Mouse (Mus musculus) liver, embryonic 11.5 days (tissue): ENCODE results near the gene Mgp. TPM values are rescaled to one million over a fixed set of nuclear protein-coding genes. Genes with fewer than 3 reads are reported as not detected.

ENCODE experiments used
- ATAC-seq: fragments of 200-750 bp; cut with Nextera tagmentation; replicated peaks from 2 replicates; pipeline ENCODE4 v1.8.0; 2017; ENCODE audit warnings: moderate number of reproducible peaks, mild to moderate bottlenecking, moderate TSS enrichment, moderate library complexity; ENCODE audit not compliant: low FRiP score
- DNase-seq: peaks from one replicate; pipeline ENCODE4 v3.0.0-alpha.2; 2017; ENCODE audit warnings: low spot score
- H3K27ac ChIP-seq: fragments of 300-500 bp; sonication (generic); 2 replicates; pipeline ENCODE4 v1.5.1; 2014; ENCODE audit warnings: mild to moderate bottlenecking, low read depth, low read length, control low read depth
- H3K27me3 ChIP-seq: fragments of 300-500 bp; sonication (generic); replicated peaks from 2 replicates; pipeline ENCODE4 v1.6.1; 2014; ENCODE audit warnings: low read length, mixed read lengths; ENCODE audit not compliant: control insufficient read depth, insufficient read depth
- H3K36me3 ChIP-seq: fragments of 300-500 bp; sonication (generic); 2 replicates; pipeline ENCODE4 v1.6.1; 2014; ENCODE audit warnings: mild to moderate bottlenecking, low read length, moderate library complexity, mixed read lengths; ENCODE audit not compliant: control insufficient read depth, insufficient read depth
- H3K4me1 ChIP-seq: fragments of 300-500 bp; sonication (generic); replicated peaks from 2 replicates; pipeline ENCODE4 v1.6.1; 2014; ENCODE audit warnings: low read length, mixed read lengths; ENCODE audit not compliant: control insufficient read depth, insufficient read depth
- H3K4me2 ChIP-seq: fragments of 300-500 bp; sonication (generic); 2 replicates; pipeline ENCODE4 v1.6.1; 2014; ENCODE audit warnings: mild to moderate bottlenecking, control low read depth, moderate library complexity
- H3K4me3 ChIP-seq: fragments of 300-500 bp; sonication (generic); 2 replicates; pipeline ENCODE4 v1.5.1; 2014; ENCODE audit warnings: low read depth, low read length, control low read depth
- H3K9ac ChIP-seq: fragments of 300-500 bp; sonication (generic); 2 replicates; pipeline ENCODE4 v1.6.1; 2014; ENCODE audit warnings: low read depth, low read length, control low read depth
- H3K9me3 ChIP-seq: fragments of 300-500 bp; sonication (generic); 2 replicates; pipeline ENCODE4 v1.6.1; 2016; ENCODE audit warnings: low read length, inconsistent platforms, mixed read lengths; ENCODE audit not compliant: control insufficient read depth
- WGBS: fragments of 180-500 bp; shearing (Covaris S2); extraction: QIAGEN DNeasy Blood & Tissue Kit; methylation state at CpG from one replicate; pipeline ENCODE4 v1.1.7; 2014; 5-methylcytosine and 5-hydroxymethylcytosine counted together
- polyA plus RNA-seq: library from polyadenylated mRNA; unstranded; fragments of >200 nt; fragmentation: Nextera tagmentation; extraction: Ambion mirVana; gene quantifications from 2 replicates; pipeline ENCODE4 v1.2.1, GENCODE M21; 2014

The Mgp gene
- polyA plus RNA-seq, 1 experiment from 2014 or later: 8.2 TPM

DNA sequence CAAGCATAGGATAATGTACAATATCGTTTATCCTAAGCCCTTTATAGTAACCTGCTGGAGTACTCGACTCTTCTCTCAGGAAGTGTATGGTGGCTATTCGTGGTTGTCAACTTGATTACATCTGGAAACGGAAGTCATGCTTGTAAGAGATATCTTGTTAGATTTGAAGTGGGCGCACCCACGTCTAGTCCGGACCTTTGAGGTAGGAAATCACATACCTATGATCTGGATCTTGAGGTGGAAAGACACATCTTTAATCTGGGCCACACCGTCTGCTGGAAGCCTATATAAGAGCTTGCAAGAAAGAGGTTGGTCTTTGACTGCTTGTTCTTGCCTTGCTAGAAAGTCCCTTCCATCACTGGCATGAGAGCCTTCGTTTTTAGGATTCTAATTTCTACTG lies 26.9 kb upstream of the Mgp start:
- Histone ChIP-seq H3K36me3 (no peaks in the 10 kb centered on the region), H3K9me3 (no peaks in the 10 kb centered on the region), H3K4me2 (no peak overlapping the region), H3K4me1 (no peaks in the 10 kb centered on the region; the same call in 1 of the 2 replicates), H3K4me3 (no peak overlapping the region), H3K27me3 (no peaks in the 10 kb centered on the region), H3K9ac (no peak overlapping the region), H3K27ac (no peak overlapping the region)
- WGBS: 53% methylated on average over 9 of the region's 9 CpGs
- DNase-seq (no peak), ATAC-seq (no peak)

DNA sequence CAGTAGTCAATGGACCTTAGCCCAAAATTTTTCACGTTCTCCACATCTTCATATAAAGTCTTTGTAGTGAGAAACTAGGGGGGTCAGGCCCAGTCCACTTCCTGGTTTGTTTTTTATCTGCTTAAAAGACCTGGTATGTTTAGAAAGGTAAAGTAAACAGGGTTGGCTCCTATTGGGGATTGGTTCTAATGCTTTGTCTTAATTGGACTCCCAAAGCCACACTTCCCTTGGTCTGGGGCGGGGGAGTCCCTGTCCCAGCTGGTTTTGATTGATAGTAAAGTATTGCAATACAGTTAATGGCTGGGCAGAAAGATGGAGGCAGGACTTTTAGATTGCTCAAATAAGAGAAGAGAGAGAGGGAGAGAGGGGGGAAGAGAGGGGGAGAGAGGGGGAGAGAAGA lies 25.4 kb upstream of the Mgp start:
- Histone ChIP-seq H3K9ac (no peak overlapping the region), H3K9me3 (no peaks in the 10 kb centered on the region), H3K36me3 (no peaks in the 10 kb centered on the region), H3K4me1 (no peaks in the 10 kb centered on the region; the same call in 1 of the 2 replicates), H3K27ac (no peak overlapping the region), H3K27me3 (no peaks in the 10 kb centered on the region), H3K4me2 (no peak overlapping the region), H3K4me3 (no peak overlapping the region)
- DNase-seq (no peak), ATAC-seq (peak; percentile 46; the same call in 1 of the 2 replicates)
- WGBS: 36% methylated on average over 2 of the region's 2 CpGs

DNA sequence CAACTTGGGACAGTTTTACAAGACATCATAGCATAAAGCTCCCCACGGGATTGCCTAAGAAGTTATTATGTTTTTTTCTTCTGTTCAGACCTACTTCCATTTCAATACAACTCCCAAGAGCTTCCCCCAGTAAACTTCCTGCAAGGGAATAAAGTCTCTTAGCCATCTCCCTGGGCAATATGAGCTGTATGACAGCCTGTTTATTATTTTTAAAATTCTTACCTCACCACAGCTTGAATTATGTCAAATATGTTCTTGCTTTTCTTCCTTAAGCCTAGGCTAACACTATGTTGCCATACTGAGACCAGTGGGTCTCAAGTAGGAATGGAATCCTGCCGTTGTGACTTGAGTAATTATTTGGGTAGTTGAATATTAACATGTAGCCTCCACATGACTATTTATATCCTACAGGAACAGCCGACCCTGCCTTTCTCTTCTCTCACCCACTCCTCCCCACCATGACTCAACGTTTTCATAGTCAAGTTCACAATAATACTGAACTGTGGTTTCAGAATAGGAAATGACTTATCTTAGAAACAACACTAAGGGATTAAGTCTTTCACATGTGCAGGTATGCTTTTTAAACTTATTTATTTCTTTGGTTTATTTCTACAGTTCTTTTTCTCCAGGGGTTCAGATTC lies 24.9 kb upstream of the Mgp start:
- Histone ChIP-seq H3K4me3 (no peak overlapping the region), H3K4me2 (no peak overlapping the region), H3K36me3 (no peaks in the 10 kb centered on the region), H3K9me3 (no peaks in the 10 kb centered on the region), H3K27ac (no peak overlapping the region), H3K9ac (no peak overlapping the region), H3K27me3 (no peaks in the 10 kb centered on the region), H3K4me1 (no peaks in the 10 kb centered on the region; the same call in 1 of the 2 replicates)
- WGBS: 35% methylated on average over 4 of the region's 4 CpGs
- no peak for DNase-seq
- no peak for ATAC-seq

DNA sequence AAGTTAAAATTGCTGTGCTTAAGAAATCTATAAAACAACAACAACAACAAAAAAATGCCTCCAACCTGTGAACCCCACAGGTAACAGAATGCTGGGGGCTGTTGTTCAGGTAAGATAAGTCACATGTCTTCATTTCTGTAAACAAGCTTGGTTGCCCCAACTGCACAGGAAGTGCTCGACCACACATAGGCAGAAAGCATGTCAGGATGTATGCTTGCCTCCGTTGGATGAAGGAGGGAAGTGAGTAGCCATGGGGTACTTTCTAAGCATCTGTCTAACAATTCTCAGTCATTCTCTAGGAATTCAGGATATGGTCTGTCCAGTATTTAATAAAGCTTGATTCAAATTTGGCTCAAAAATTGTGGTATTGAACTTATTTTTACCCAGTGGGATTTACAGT lies 23.3 kb upstream of the Mgp start:
- H3K27me3 ChIP-seq: no peaks in the 10 kb centered on the region
- DNase-seq: no peak
- no peak overlapping the region for H3K4me2 ChIP-seq
- no peaks in the 10 kb centered on the region for H3K9me3 ChIP-seq
- H3K9ac ChIP-seq: no peak overlapping the region
- no peaks in the 10 kb centered on the region; the same call in 1 of the 2 replicates for H3K4me1 ChIP-seq
- no peak for ATAC-seq
- 47% methylated on average over 2 of the region's 2 CpGs for WGBS
- no peak overlapping the region for H3K4me3 ChIP-seq
- no peaks in the 10 kb centered on the region for H3K36me3 ChIP-seq
- no peak overlapping the region for H3K27ac ChIP-seq

DNA sequence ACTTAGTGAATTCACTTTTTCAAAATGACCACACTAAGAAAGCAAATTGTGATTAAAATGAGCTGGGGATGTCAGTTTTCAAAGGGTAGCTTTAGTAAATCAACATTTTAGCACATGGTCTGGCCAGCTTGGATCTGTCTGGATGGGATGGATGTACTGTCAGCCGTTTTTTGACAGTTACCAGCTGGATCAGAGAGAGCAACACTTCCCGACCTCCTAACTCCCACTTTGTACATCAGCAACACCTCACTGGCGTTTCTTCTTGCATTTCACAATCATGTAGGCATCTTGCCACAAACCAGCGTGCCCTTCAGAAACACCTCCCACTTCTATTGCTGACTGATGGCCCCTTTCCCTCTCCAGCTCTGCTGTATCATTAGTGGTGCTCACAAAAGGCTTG lies 22.6 kb upstream of the Mgp start:
- Histone ChIP-seq H3K36me3 (no peaks in the 10 kb centered on the region), H3K27ac (no peak overlapping the region), H3K27me3 (no peaks in the 10 kb centered on the region), H3K4me2 (no peak overlapping the region), H3K9ac (no peak overlapping the region), H3K4me3 (no peak overlapping the region), H3K9me3 (no peaks in the 10 kb centered on the region), H3K4me1 (no peaks in the 10 kb centered on the region; the same call in 1 of the 2 replicates)
- no peak for DNase-seq
- 39% methylated on average over 4 of the region's 4 CpGs for WGBS
- no peak for ATAC-seq

DNA sequence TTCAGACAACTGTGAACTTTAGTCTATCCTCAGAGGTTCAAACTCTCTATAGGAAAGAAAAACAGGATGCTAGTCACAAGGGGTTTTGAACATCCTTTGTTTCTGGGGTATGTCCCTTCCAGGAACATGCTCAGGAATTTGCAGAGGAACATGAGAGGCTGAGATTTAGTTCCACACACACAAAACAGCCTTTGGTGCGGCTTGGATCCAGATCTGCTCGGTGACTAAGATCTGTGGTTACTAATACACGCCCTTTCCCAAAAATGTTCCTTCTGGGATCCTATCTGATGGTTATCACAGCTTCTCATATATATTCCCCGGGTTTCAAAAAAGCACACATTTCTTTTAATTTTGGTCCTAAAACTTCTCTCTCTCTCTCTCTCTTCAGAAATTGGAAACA lies 22.2 kb upstream of the Mgp start:
- Histone ChIP-seq H3K36me3 (no peaks in the 10 kb centered on the region), H3K4me1 (no peaks in the 10 kb centered on the region; the same call in 1 of the 2 replicates), H3K4me3 (no peak overlapping the region), H3K4me2 (no peak overlapping the region), H3K27me3 (no peaks in the 10 kb centered on the region), H3K9ac (no peak overlapping the region), H3K9me3 (no peaks in the 10 kb centered on the region), H3K27ac (no peak overlapping the region)
- 67% methylated on average over 4 of the region's 4 CpGs for WGBS
- DNase-seq (no peak), ATAC-seq (no peak)

DNA sequence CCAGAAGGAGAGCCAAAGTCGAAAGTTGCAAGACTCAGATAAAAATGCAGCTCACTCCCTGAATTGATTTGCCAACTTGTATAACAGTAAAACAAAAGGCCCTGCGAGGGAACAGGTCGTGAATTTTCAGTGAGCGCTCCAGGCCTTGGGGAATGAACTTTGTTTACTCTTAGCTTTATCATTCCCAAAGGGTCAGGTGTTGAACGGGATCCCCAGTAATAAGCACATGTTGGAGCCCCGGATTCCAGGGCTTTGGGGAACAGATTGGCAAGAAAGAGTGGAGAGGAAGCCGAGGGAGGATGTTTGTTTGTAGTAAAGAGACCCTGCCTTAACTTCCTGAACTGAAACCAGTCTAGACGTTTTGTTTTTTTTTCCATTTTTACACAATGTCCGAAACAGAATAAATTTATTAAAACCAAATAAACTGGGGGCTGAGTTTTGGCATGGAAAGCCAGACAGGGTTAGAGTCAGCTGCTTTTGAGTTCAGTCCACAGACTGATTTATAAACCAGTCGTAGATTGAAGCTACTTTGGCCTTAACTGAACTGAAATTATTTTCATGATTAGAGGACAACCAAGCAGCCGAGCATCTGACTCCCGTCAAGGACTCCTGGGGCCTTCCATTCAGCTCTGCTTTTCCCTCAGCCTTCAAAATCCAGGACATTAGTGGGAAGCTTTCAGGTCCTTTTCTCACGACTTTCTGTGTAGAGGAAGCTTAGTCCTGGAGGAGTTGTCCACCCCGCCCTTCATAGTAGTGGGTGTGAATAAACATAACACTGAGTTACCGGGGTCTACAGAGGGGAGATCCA lies 19.1 kb upstream of the Mgp start:
- Histone ChIP-seq H3K9me3 (no peaks in the 10 kb centered on the region), H3K4me2 (no peak overlapping the region), H3K9ac (no peak overlapping the region), H3K27ac (no peak overlapping the region), H3K4me3 (no peak overlapping the region), H3K4me1 (peaks cover 2% of the 10 kb centered on the region), H3K36me3 (no peaks in the 10 kb centered on the region), H3K27me3 (no peaks in the 10 kb centered on the region)
- DNase-seq (no peak), ATAC-seq (no peak)
- WGBS: 54% methylated on average over 15 of the region's 15 CpGs

DNA sequence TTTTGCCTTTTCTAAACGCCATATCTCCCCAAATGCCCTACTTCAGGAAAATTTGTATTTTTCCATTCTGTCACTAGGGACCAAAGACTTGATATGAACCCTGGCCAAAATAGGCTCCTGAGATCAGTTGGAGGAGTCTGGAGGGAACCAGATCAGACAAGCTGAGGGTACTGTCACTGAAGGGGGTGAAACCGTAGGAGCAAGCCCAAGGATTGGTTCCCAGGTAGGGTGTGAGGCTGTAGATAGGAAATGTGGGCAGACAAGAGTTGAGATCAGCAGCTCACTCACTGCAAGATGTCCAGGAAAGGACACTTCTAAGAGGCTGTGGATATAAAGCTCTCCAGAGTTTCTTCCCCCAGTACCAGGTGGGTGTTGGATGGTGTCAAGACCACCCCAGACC lies 16.4 kb upstream of the Mgp start:
- ATAC-seq: peak; percentile 87
- Histone ChIP-seq H3K4me1 (peaks cover 2% of the 10 kb centered on the region), H3K36me3 (no peaks in the 10 kb centered on the region), H3K9ac (no peak overlapping the region), H3K27me3 (no peaks in the 10 kb centered on the region), H3K4me2 (no peak overlapping the region), H3K9me3 (no peaks in the 10 kb centered on the region), H3K4me3 (no peak overlapping the region), H3K27ac (no peak overlapping the region)
- no peak for DNase-seq
- 63% methylated on average over 2 of the region's 2 CpGs for WGBS

DNA sequence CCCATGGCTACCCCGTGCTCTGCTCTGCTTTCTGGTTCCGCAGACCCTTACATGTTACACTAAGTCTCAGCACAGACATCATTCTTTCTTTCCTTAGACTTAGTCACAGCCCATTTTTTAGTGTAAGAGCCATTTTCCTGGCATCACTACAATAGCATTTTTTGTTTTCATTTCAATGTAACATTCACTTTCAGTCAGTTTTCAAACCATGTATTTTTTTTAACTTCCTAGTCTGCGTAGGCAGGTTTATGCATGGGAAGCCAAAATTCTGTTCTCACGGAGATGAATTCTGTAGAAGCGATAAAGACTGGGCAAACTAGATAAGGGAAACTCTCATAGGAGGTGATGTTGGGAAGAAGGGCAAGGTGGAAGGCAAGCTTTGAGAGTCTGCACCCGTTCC lies 13.9 kb upstream of the Mgp start:
- peaks cover 2% of the 10 kb centered on the region; the same call in 1 of the 2 replicates for H3K4me1 ChIP-seq
- H3K4me2 ChIP-seq: no peak overlapping the region
- H3K9ac ChIP-seq: no peak overlapping the region
- DNase-seq: no peak
- ATAC-seq: no peak
- 86% methylated on average over 6 of the region's 6 CpGs for WGBS
- H3K36me3 ChIP-seq: no peaks in the 10 kb centered on the region
- H3K4me3 ChIP-seq: no peak overlapping the region
- H3K27me3 ChIP-seq: no peaks in the 10 kb centered on the region
- no peak overlapping the region for H3K27ac ChIP-seq
- H3K9me3 ChIP-seq: no peaks in the 10 kb centered on the region
